Mouse (Mus musculus) brain, embryonic 14.5 days (tissue): ENCODE measurements at regions not wholly inside any gene's neighbourhood (a gene's known extent, or its start where the extent isn't known, plus 50 kb on each side); places are given as distances from the start of the nearest gene placed in this dataset.

ENCODE experiments used
- DNase-seq: peaks from one replicate; pipeline ENCODE4 v3.0.0-alpha.2; 2011; ENCODE audit warnings: low read depth
- CTCF ChIP-seq: fragments of 200-500 bp; IDR thresholded peaks from 2 replicates; pipeline ENCODE4 v1.5.1; 2012; ENCODE audit warnings: inconsistent platforms, mild to moderate bottlenecking, moderate library complexity, borderline replicate concordance; ENCODE audit not compliant: insufficient read depth, insufficient read length; ENCODE audit errors: extremely low read depth
- POLR2A ChIP-seq: fragments of 200-500 bp; IDR thresholded peaks from 2 replicates; pipeline ENCODE4 v1.6.1; 2012; ENCODE audit warnings: mild to moderate bottlenecking, inconsistent platforms, borderline replicate concordance; ENCODE audit not compliant: poor library complexity, insufficient read depth, insufficient read length, severe bottlenecking; ENCODE audit errors: extremely low read depth

DNA sequence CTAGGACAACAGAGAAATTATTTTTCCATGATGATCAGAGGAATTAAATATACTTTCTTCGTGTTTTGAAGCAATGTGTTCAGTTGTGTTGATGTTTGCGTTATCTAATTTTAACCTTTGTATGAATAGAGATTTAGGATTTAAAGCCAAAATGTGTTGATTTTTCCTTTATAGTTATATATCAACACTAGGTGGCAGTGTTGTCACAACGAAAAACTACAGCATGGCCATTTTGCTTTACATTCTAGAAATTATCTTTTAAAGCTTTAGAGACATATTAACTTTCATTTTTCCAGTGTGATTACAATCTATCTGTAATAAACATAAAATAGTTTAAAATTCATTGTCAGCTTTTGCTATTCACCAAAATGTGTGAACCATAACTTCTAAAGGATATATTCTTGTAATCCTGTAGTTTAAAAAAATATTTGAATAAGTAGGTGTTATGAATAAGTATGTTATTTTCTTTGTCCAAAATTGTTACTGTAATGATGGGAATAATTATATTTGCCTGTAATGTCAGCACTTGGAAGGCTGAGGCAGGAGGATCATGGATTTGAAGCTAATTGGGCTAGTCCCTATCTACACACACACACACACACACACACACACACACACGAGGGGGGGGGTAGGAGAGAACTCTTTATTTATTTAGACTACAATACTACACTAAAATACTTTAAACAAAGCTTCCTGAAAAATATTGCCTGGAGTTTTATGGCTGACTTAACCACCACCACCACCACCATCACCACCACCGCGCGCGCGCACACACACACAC is 95.2 kb upstream of the Defb41 start:
- peak; percentile 64 for DNase-seq
- TF ChIP-seq POLR2A (no peak), CTCF (peak; percentile 24; the same call in 1 of the 2 replicates)

DNA sequence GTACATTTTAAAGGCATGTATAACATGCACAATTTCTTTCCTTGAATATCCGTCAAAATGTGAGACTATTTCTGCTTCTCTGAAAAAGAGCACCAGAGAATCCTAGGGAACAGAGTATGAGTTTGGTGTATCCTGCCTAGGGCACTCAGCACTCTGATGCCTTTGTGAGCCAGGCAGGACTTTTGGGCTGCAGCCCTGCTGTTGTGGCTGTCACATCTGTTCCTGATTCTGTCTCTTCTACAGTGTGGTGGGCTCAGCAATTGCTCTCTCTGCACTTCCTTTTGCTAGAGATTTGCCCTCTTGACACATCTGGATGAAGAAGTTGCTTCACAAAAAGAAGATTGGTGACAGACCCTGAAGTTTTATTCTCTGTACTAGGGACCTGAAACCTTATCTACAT is 73.9 kb upstream of the Defb41 start:
- DNase-seq: no peak

More for the DNA sequence above, 73.9 kb upstream of the Defb41 start:
- TF ChIP-seq POLR2A: no peak
- TF ChIP-seq CTCF: no peak
